Mouse (Mus musculus): ENCODE results near the gene Cdk19.

DNA sequence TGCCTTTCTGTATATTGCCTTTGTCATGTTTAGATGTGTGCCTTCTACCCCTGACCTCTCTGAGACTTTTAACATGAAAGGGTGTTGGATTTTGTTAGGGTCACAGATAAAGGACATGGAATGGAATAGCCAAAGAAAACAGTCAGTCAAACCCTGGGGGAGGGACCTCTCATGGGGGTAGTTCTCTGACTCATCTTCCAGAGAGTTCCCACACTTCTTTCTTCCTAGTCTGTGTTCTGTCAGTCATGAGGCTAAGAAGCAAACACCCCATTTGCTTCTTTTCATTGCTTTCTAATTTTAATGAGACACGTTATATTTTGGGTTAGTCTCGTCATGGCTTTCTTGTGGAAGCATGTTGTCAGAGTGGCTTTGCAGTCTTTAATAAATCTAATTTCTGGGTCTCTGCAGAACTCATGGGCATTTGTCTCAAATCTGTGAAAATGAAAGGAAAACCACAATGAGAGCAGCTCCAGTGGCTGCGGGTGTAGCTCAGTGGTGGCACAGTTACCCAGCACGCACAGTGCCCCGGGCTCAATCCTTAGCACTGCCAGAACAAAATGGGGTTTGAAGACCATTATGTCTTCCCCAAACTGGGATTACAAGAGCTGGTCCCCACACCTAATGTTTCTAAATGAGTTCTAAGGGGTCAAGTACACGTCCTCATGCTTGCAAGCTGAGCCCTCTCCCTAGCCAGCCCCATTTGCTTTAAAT lies 149.9 kb downstream of the Cdk19 start:
- no peak for TF ChIP-seq POLR2A (IDR thresholded peaks at IDR 0.05; ENCODE audit: extremely low read depth, insufficient read depth, low read length)
- no peak for TF ChIP-seq CTCF (IDR thresholded peaks at IDR 0.05; ENCODE audit: extremely low read depth, insufficient read depth, low read length)
